Mouse (Mus musculus): ENCODE data around the gene Jade1.

DNA sequence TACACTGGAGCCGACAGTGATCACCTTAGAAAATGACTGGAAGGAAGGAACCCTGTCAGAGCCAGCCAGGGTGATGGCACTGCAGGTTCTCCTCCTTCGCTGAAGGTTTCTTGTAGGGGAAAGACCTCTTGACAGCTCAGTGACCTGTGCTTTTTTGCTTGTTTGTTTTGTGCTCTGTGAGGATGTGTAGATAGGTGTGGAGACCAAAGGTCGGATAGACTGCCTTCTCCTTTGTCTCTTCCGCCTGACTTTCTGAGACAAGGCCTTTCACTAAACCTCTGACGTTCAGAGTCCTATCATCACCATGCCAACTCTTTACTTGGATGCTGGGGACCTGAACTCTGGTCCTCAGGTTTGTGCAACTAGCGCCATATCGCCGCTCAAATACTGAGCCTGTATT, 33.0 kb downstream of the Jade1 start:
- TF ChIP-seq CTCF (IDR thresholded peaks at IDR 0.05; ENCODE audit: insufficient read depth, low read length) (no peak), POLR2A (IDR thresholded peaks at IDR 0.05; ENCODE audit: borderline replicate concordance, extremely low read depth, low read depth, low read length) (no peak)
